Mouse (Mus musculus) stomach, embryonic 15.5 days (tissue): ENCODE results near the gene Art2b. TPM values are rescaled to one million over a fixed set of nuclear protein-coding genes. Genes with fewer than 3 reads are reported as not detected.
"Not testable (repeated sequence)": the region's sequence is repeated elsewhere in the genome, so short reads cannot be mapped to it uniquely, and the experiment has no call there.

ENCODE experiments used
- ATAC-seq: fragments of 200-750 bp; cut with Nextera tagmentation; 2 replicates; pipeline ENCODE4 v1.8.0; 2017; ENCODE audit warnings: low read depth, moderate number of reproducible peaks, moderate TSS enrichment; ENCODE audit not compliant: insufficient read depth, low FRiP score
- H3K27ac ChIP-seq: fragments of 300-500 bp; sonication (generic); 2 replicates; pipeline ENCODE4 v1.5.1; 2015; ENCODE audit warnings: mild to moderate bottlenecking, inconsistent platforms
- H3K27me3 ChIP-seq: fragments of 300-500 bp; sonication (generic); replicated peaks from 2 replicates; pipeline ENCODE4 v1.6.1; 2015; ENCODE audit warnings: inconsistent platforms
- H3K36me3 ChIP-seq: fragments of 300-500 bp; sonication (generic); 2 replicates; pipeline ENCODE4 v1.6.1; 2015; ENCODE audit warnings: inconsistent platforms
- H3K4me1 ChIP-seq: fragments of 300-500 bp; sonication (generic); 2 replicates; pipeline ENCODE4 v1.6.1; 2015; ENCODE audit warnings: inconsistent platforms
- H3K4me2 ChIP-seq: fragments of 300-500 bp; sonication (generic); 2 replicates; pipeline ENCODE4 v1.6.1; 2015; ENCODE audit warnings: mild to moderate bottlenecking, inconsistent platforms
- H3K4me3 ChIP-seq: fragments of 300-500 bp; sonication (generic); replicated peaks from 2 replicates; pipeline ENCODE4 v1.5.1; 2015; ENCODE audit warnings: inconsistent platforms
- H3K9ac ChIP-seq: fragments of 300-500 bp; sonication (generic); 2 replicates; pipeline ENCODE4 v1.6.1; 2015; ENCODE audit warnings: inconsistent platforms
- H3K9me3 ChIP-seq: fragments of 300-500 bp; sonication (generic); 2 replicates; pipeline ENCODE4 v1.6.1; 2016; ENCODE audit warnings: inconsistent platforms
- WGBS: fragments of 180-500 bp; shearing (Covaris S2); methylation state at CpG from one replicate; pipeline ENCODE4 v1.1.7; 2015; 5-methylcytosine and 5-hydroxymethylcytosine counted together
- polyA plus RNA-seq: library from polyadenylated mRNA; unstranded; fragments of >200 nt; fragmentation: Nextera tagmentation; extraction: Ambion mirVana; gene quantifications from 2 replicates; pipeline ENCODE4 v1.2.1, GENCODE M21; 2015

Gene Art2b
- polyA plus RNA-seq, result 0.21 TPM in 1 of 2 replicates, not detected in the other

- Histone ChIP-seq H3K27me3 (no peaks in the 10 kb centered on the region), H3K9me3 (no peaks in the 10 kb centered on the region), H3K4me3 (no peak within 1 kb of the TSS), H3K36me3 (no peaks in the 10 kb centered on the region), H3K4me1 (no peaks in the 10 kb centered on the region), H3K27ac (no peak within 1 kb of the TSS), H3K4me2 (no peak within 1 kb of the TSS), H3K9ac (no peak within 1 kb of the TSS)
- 76% methylated on average over 5 of the region's 5 CpGs for WGBS
- ATAC-seq, result no peak
These were observed at the start of gene Art2b for GRCm38 (mm10) chr7:101585408-101585807. Art2b (minus strand) TSS chr7:101585600.

- no peak overlapping the region for H3K4me3 ChIP-seq
- no peaks in the 10 kb centered on the region for H3K9me3 ChIP-seq
- ATAC-seq, result no peak
- no peak overlapping the region for H3K9ac ChIP-seq
- H3K4me1 ChIP-seq, result no peaks in the 10 kb centered on the region
- H3K27ac ChIP-seq, result no peak overlapping the region
- H3K4me2 ChIP-seq, result no peak overlapping the region
- no peaks in the 10 kb centered on the region for H3K36me3 ChIP-seq
- no peaks in the 10 kb centered on the region for H3K27me3 ChIP-seq
- 70% methylated on average over 4 of the region's 4 CpGs for WGBS
These were observed 49.1 kb upstream of the Art2b start for GRCm38 (mm10) chr7:101634513-101634912.

- no peak for ATAC-seq
- Histone ChIP-seq H3K4me3 (no peak overlapping the region), H3K27me3 (no peaks in the 10 kb centered on the region), H3K9me3 (no peaks in the 10 kb centered on the region), H3K4me2 (no peak overlapping the region), H3K36me3 (no peaks in the 10 kb centered on the region), H3K4me1 (no peaks in the 10 kb centered on the region), H3K9ac (no peak overlapping the region), H3K27ac (no peak overlapping the region)
- 77% methylated on average over 8 of the region's 8 CpGs for WGBS
These were observed 48.3 kb upstream of the Art2b start for GRCm38 (mm10) chr7:101633629-101634177.

GRCm38 (mm10) chr7:101628481-101628880, 43.1 kb upstream of the Art2b start:
- Histone ChIP-seq H3K4me2 (no peak overlapping the region), H3K9ac (no peak overlapping the region), H3K27me3 (no peaks in the 10 kb centered on the region), H3K4me3 (no peak overlapping the region), H3K36me3 (no peaks in the 10 kb centered on the region), H3K9me3 (no peaks in the 10 kb centered on the region), H3K27ac (no peak overlapping the region), H3K4me1 (no peaks in the 10 kb centered on the region)
- WGBS, result 64% methylated on average over 2 of the region's 2 CpGs
- ATAC-seq, result no peak

- WGBS, result 64% methylated on average over 7 of the region's 7 CpGs
- H3K4me1 ChIP-seq, H3K4me3 ChIP-seq, H3K4me2 ChIP-seq, H3K9me3 ChIP-seq, H3K36me3 ChIP-seq, H3K9ac ChIP-seq, H3K27ac ChIP-seq, ATAC-seq, H3K27me3 ChIP-seq: not testable (repeated sequence)
These were observed 41.8 kb upstream of the Art2b start for GRCm38 (mm10) chr7:101627166-101627565.

- Histone ChIP-seq H3K4me3 (no peak overlapping the region), H3K36me3 (no peaks in the 10 kb centered on the region), H3K27ac (no peak overlapping the region), H3K9ac (no peak overlapping the region), H3K4me2 (no peak overlapping the region), H3K9me3 (no peaks in the 10 kb centered on the region), H3K4me1 (no peaks in the 10 kb centered on the region), H3K27me3 (no peaks in the 10 kb centered on the region)
- no peak for ATAC-seq
- 37% methylated on average over 6 of the region's 6 CpGs for WGBS
These were observed 38.9 kb upstream of the Art2b start for GRCm38 (mm10) chr7:101624283-101624682.

- not testable (repeated sequence) for H3K4me3 ChIP-seq, H3K9ac ChIP-seq, H3K27me3 ChIP-seq, H3K27ac ChIP-seq, H3K36me3 ChIP-seq, H3K9me3 ChIP-seq, H3K4me2 ChIP-seq, H3K4me1 ChIP-seq, ATAC-seq
- 79% methylated on average over 4 of the region's 4 CpGs for WGBS
These were observed 36.5 kb upstream of the Art2b start for GRCm38 (mm10) chr7:101621861-101622260.

GRCm38 (mm10) chr7:101620373-101620772, 35.0 kb upstream of the Art2b start:
- no peaks in the 10 kb centered on the region for H3K4me1 ChIP-seq
- H3K36me3 ChIP-seq, result no peaks in the 10 kb centered on the region
- no peak overlapping the region for H3K27ac ChIP-seq
- H3K27me3 ChIP-seq, result no peaks in the 10 kb centered on the region
- no peak overlapping the region for H3K9ac ChIP-seq
- peak; percentile 58; the same call in 1 of the 2 replicates for ATAC-seq
- H3K9me3 ChIP-seq, result no peaks in the 10 kb centered on the region
- H3K4me2 ChIP-seq, result no peak overlapping the region
- H3K4me3 ChIP-seq, result no peak overlapping the region
- 18% methylated on average over 4 of the region's 4 CpGs for WGBS

GRCm38 (mm10) chr7:101618273-101618672, 32.9 kb upstream of the Art2b start:
- no peaks in the 10 kb centered on the region for H3K36me3 ChIP-seq
- H3K27me3 ChIP-seq, result no peaks in the 10 kb centered on the region
- no peaks in the 10 kb centered on the region for H3K9me3 ChIP-seq
- WGBS, result 73% methylated on average over 7 of the region's 7 CpGs
- ATAC-seq, result no peak
- H3K9ac ChIP-seq, result no peak overlapping the region
- H3K4me1 ChIP-seq, result no peaks in the 10 kb centered on the region
- no peak overlapping the region for H3K4me3 ChIP-seq
- no peak overlapping the region for H3K27ac ChIP-seq
- H3K4me2 ChIP-seq, result no peak overlapping the region

GRCm38 (mm10) chr7:101617438-101618165, 32.2 kb upstream of the Art2b start:
- no peak for ATAC-seq
- Histone ChIP-seq H3K4me1 (no peaks in the 10 kb centered on the region), H3K4me3 (no peak overlapping the region), H3K4me2 (no peak overlapping the region), H3K27me3 (no peaks in the 10 kb centered on the region), H3K27ac (no peak overlapping the region), H3K9me3 (no peaks in the 10 kb centered on the region), H3K36me3 (no peaks in the 10 kb centered on the region), H3K9ac (no peak overlapping the region)
- WGBS, result 73% methylated on average over 10 of the region's 10 CpGs

GRCm38 (mm10) chr7:101616136-101616835, 30.9 kb upstream of the Art2b start:
- Histone ChIP-seq H3K36me3 (no peaks in the 10 kb centered on the region), H3K9ac (no peak overlapping the region), H3K27me3 (no peaks in the 10 kb centered on the region), H3K4me1 (no peaks in the 10 kb centered on the region), H3K4me2 (no peak overlapping the region), H3K27ac (no peak overlapping the region), H3K4me3 (no peak overlapping the region), H3K9me3 (no peaks in the 10 kb centered on the region)
- WGBS, result 69% methylated on average over 6 of the region's 6 CpGs
- ATAC-seq, result no peak

GRCm38 (mm10) chr7:101615406-101615805, 30.0 kb upstream of the Art2b start:
- Histone ChIP-seq H3K27me3 (no peaks in the 10 kb centered on the region), H3K4me1 (no peaks in the 10 kb centered on the region), H3K36me3 (no peaks in the 10 kb centered on the region), H3K9me3 (no peaks in the 10 kb centered on the region), H3K9ac (no peak overlapping the region), H3K4me2 (no peak overlapping the region), H3K4me3 (no peak overlapping the region), H3K27ac (no peak overlapping the region)
- no peak for ATAC-seq
- 76% methylated on average over 7 of the region's 7 CpGs for WGBS
